Mouse (Mus musculus): Measurements from ENCODE around the gene Prrt1. TPM values are rescaled to one million over a fixed set of nuclear protein-coding genes. Genes with fewer than 3 reads are reported as not detected.

Gene Prrt1
- polyA plus RNA-seq, 2 experiments = 0.04 TPM; not detected in 1

- TF ChIP-seq EP300 (IDR thresholded peaks at IDR 0.05; ENCODE audit: low read depth) = no peak
- no peak for TF ChIP-seq CTCF (IDR thresholded peaks at IDR 0.05; ENCODE audit: low read depth)
- no peak overlapping the region for H3K4me3 ChIP-seq (ENCODE audit: insufficient read depth in 1 of 2, low read depth in 2 of 2, low read length in 2 of 2)
- ATAC-seq (ENCODE audit: insufficient read depth) = no peak
- no peaks in the 10 kb centered on the region for H3K4me1 ChIP-seq (replicated peaks; ENCODE audit: control insufficient read depth in 2 of 2, insufficient read depth in 2 of 2, low read length in 1 of 2)
- H3K9me3 ChIP-seq (ENCODE audit: control insufficient read depth, low read length) = no peaks in the 10 kb centered on the region
- no peak overlapping the region for H3K9ac ChIP-seq (replicated peaks)
- H3K4me2 ChIP-seq (ENCODE audit: low read depth) = no peak overlapping the region
- no peaks in the 10 kb centered on the region for H3K36me3 ChIP-seq (replicated peaks; ENCODE audit: control insufficient read depth, insufficient read depth, low read depth)
- no peak overlapping the region for H3K27ac ChIP-seq
- H3K27me3 ChIP-seq (ENCODE audit: control insufficient read depth, insufficient read depth, low read length) = peaks cover 19% of the 10 kb centered on the region
- no peak for DNase-seq (ENCODE audit: low read depth in 3 of 3, low spot score in 3 of 3)
- WGBS (ENCODE audit: insufficient replicate concordance) = 23% methylated on average over 2 of the region's 2 CpGs
These were observed 27.9 kb downstream of the Prrt1 start for GRCm38 (mm10) chr17:34657271-34657670.

GRCm38 (mm10) chr17:34658145-34658544, 28.8 kb downstream of the Prrt1 start:
- WGBS (ENCODE audit: insufficient replicate concordance) = 24% methylated on average over 2 of the region's 2 CpGs
- H3K27me3 ChIP-seq (ENCODE audit: control insufficient read depth, insufficient read depth, low read length) = peaks cover 19% of the 10 kb centered on the region

GRCm38 (mm10) chr17:34658591-34658990, 29.3 kb downstream of the Prrt1 start:
- peaks cover 19% of the 10 kb centered on the region for H3K27me3 ChIP-seq (ENCODE audit: control insufficient read depth, insufficient read depth, low read length)
- H3K9ac ChIP-seq (replicated peaks) = no peak overlapping the region
- no peaks in the 10 kb centered on the region for H3K9me3 ChIP-seq (ENCODE audit: control insufficient read depth, low read length)
- no peaks in the 10 kb centered on the region for H3K4me1 ChIP-seq (replicated peaks; ENCODE audit: control insufficient read depth in 2 of 2, insufficient read depth in 2 of 2, low read length in 1 of 2)
- no peaks in the 10 kb centered on the region for H3K36me3 ChIP-seq (replicated peaks; ENCODE audit: control insufficient read depth, insufficient read depth, low read depth)
- DNase-seq (ENCODE audit: low read depth in 3 of 3, low spot score in 3 of 3) (no peak), ATAC-seq (ENCODE audit: insufficient read depth) (no peak)
- H3K27ac ChIP-seq = no peak overlapping the region
- WGBS (ENCODE audit: insufficient replicate concordance) = 63% methylated on average over 3 of the region's 3 CpGs
- H3K4me2 ChIP-seq (ENCODE audit: low read depth) = no peak overlapping the region
- no peak overlapping the region for H3K4me3 ChIP-seq (ENCODE audit: insufficient read depth in 1 of 2, low read depth in 2 of 2, low read length in 2 of 2)
- TF ChIP-seq EP300 (IDR thresholded peaks at IDR 0.05; ENCODE audit: low read depth) (no peak), CTCF (IDR thresholded peaks at IDR 0.05; ENCODE audit: low read depth) (no peak)

More at GRCm38 (mm10) chr17:34658145-34658544, 28.8 kb downstream of the Prrt1 start:
- Histone ChIP-seq H3K4me2 (ENCODE audit: low read depth) (no peak overlapping the region), H3K4me1 (replicated peaks; ENCODE audit: control insufficient read depth in 2 of 2, insufficient read depth in 2 of 2, low read length in 1 of 2) (no peaks in the 10 kb centered on the region), H3K9me3 (ENCODE audit: control insufficient read depth, low read length) (no peaks in the 10 kb centered on the region), H3K9ac (replicated peaks) (no peak overlapping the region), H3K36me3 (replicated peaks; ENCODE audit: control insufficient read depth, insufficient read depth, low read depth) (no peaks in the 10 kb centered on the region), H3K27ac (no peak overlapping the region), H3K4me3 (ENCODE audit: insufficient read depth in 1 of 2, low read depth in 2 of 2, low read length in 2 of 2) (no peak overlapping the region)
- no peak for TF ChIP-seq EP300 (IDR thresholded peaks at IDR 0.05; ENCODE audit: low read depth)
- no peak for TF ChIP-seq CTCF (IDR thresholded peaks at IDR 0.05; ENCODE audit: low read depth)
- DNase-seq (ENCODE audit: low read depth in 3 of 3, low spot score in 3 of 3) (no peak), ATAC-seq (ENCODE audit: insufficient read depth) (no peak)

GRCm38 (mm10) chr17:34659181-34659896, 30.0 kb downstream of the Prrt1 start:
- Histone ChIP-seq H3K36me3 (replicated peaks; ENCODE audit: control insufficient read depth, insufficient read depth, low read depth) (no peaks in the 10 kb centered on the region), H3K9me3 (ENCODE audit: control insufficient read depth, low read length) (no peaks in the 10 kb centered on the region), H3K27ac (no peak overlapping the region), H3K4me3 (ENCODE audit: insufficient read depth in 1 of 2, low read depth in 2 of 2, low read length in 2 of 2) (no peak overlapping the region), H3K4me2 (ENCODE audit: low read depth) (no peak overlapping the region), H3K4me1 (replicated peaks; ENCODE audit: control insufficient read depth in 2 of 2, insufficient read depth in 2 of 2, low read length in 1 of 2) (no peaks in the 10 kb centered on the region), H3K9ac (replicated peaks) (no peak overlapping the region), H3K27me3 (ENCODE audit: control insufficient read depth, insufficient read depth, low read length) (peaks cover 19% of the 10 kb centered on the region)
- TF ChIP-seq CTCF (IDR thresholded peaks at IDR 0.05; ENCODE audit: low read depth) = no peak
- WGBS (ENCODE audit: insufficient replicate concordance) = 44% methylated on average over 12 of the region's 12 CpGs
- DNase-seq (ENCODE audit: low read depth in 3 of 3, low spot score in 3 of 3) (no peak), ATAC-seq (ENCODE audit: insufficient read depth) (no peak)

GRCm38 (mm10) chr17:34659897-34660214, 30.5 kb downstream of the Prrt1 start:
- Histone ChIP-seq H3K4me3 (ENCODE audit: insufficient read depth in 1 of 2, low read depth in 2 of 2, low read length in 2 of 2) (no peak overlapping the region), H3K27ac (no peak overlapping the region), H3K4me1 (replicated peaks; ENCODE audit: control insufficient read depth in 2 of 2, insufficient read depth in 2 of 2, low read length in 1 of 2) (no peaks in the 10 kb centered on the region), H3K27me3 (ENCODE audit: control insufficient read depth, insufficient read depth, low read length) (peaks cover 19% of the 10 kb centered on the region), H3K36me3 (replicated peaks; ENCODE audit: control insufficient read depth, insufficient read depth, low read depth) (no peaks in the 10 kb centered on the region), H3K4me2 (ENCODE audit: low read depth) (no peak overlapping the region), H3K9ac (replicated peaks) (no peak overlapping the region), H3K9me3 (ENCODE audit: control insufficient read depth, low read length) (no peaks in the 10 kb centered on the region)
- DNase-seq (ENCODE audit: low read depth in 3 of 3, low spot score in 3 of 3) (no peak), ATAC-seq (ENCODE audit: insufficient read depth) (no peak)
- no peak for TF ChIP-seq EP300 (IDR thresholded peaks at IDR 0.05; ENCODE audit: low read depth)
- WGBS (ENCODE audit: insufficient replicate concordance) = 42% methylated on average over 3 of the region's 3 CpGs
